Mouse (Mus musculus) effector memory CD4-positive, alpha-beta T cell, adult 7 months (primary cell): ENCODE measurements around the gene Acd. TPM values are rescaled to one million over a fixed set of nuclear protein-coding genes. Genes with fewer than 3 reads are reported as not detected.

Experiments used
- polyA plus RNA-seq: library from polyadenylated mRNA; unstranded; fragments of 100-300 nt; shearing (Covaris generic); gene quantifications from one replicate; pipeline ENCODE4 v1.2.1, GENCODE M21; 2017

Gene Acd
- 65.3 TPM for polyA plus RNA-seq

GRCm38 (mm10) chr8:105700966-105701824 is at the start of gene Acd, which contains the start of gene Pard6a:
Gene Acd, minus strand, starts transcription at chr8:105701102.
Gene Pard6a, plus strand, starts transcription at chr8:105701148.

GRCm38 (mm10) chr8:105707498-105708403 is 6.8 kb upstream of the Acd start, which contains the start of the genes 4933405L10Rik and Enkd1:
Gene 4933405L10Rik, plus strand, starts transcription at chr8:105707655.
Gene Enkd1, minus strand, starts transcription at chr8:105708210.

GRCm38 (mm10) chr8:105685796-105686308 is 15.1 kb downstream of the Acd start, which contains the start of gene Carmil2:
Gene Carmil2, plus strand, starts transcription at chr8:105686274.

Other genes starting within 250 kb of the Acd start
- 0.99 TPM for gene Tppp3, start 229.6 kb downstream of the Acd start, polyA plus RNA-seq
- 5.9 TPM for gene Zdhhc1, start 204.2 kb downstream of the Acd start, polyA plus RNA-seq
- 0.96 TPM for gene Hsd11b2, start 182.3 kb downstream of the Acd start, polyA plus RNA-seq
- 62.3 TPM for gene Atp6v0d1, start 135.1 kb downstream of the Acd start, polyA plus RNA-seq
- gene Ripor1, start 95.8 kb downstream of the Acd start, polyA plus RNA-seq, result 11.9 TPM
- 168 TPM for gene Ctcf, start 64.5 kb downstream of the Acd start, polyA plus RNA-seq
- not detected for gene Agrp, start 63.7 kb downstream of the Acd start, polyA plus RNA-seq
- gene Carmil2, start 14.8 kb downstream of the Acd start, polyA plus RNA-seq, result 88.0 TPM
- gene Pard6a, start within 50 bp of the Acd start, polyA plus RNA-seq, result 19.9 TPM
- not detected for gene 4933405L10Rik, start 6.6 kb upstream of the Acd start, polyA plus RNA-seq
- gene Enkd1, start 7.1 kb upstream of the Acd start, polyA plus RNA-seq, result 4.5 TPM
- 7.1 TPM for gene Gfod2, start 57.6 kb upstream of the Acd start, polyA plus RNA-seq
- 63.2 TPM for gene Ranbp10, start 126.2 kb upstream of the Acd start, polyA plus RNA-seq
- gene Tsnaxip1, start 126.6 kb upstream of the Acd start, polyA plus RNA-seq, result not detected
- gene Cenpt, start 152.2 kb upstream of the Acd start, polyA plus RNA-seq, result 18.8 TPM
- 15.4 TPM for gene Thap11, start 154.0 kb upstream of the Acd start, polyA plus RNA-seq
- gene Nutf2, start 159.5 kb upstream of the Acd start, polyA plus RNA-seq, result 11.2 TPM
- 77.2 TPM for gene Edc4, start 179.8 kb upstream of the Acd start, polyA plus RNA-seq
- 1.1 TPM for gene Nrn1l, start 192.5 kb upstream of the Acd start, polyA plus RNA-seq
- 18.5 TPM for gene Pskh1, start 199.3 kb upstream of the Acd start, polyA plus RNA-seq
- 0.59 TPM for gene Ctrl, start 232.8 kb upstream of the Acd start, polyA plus RNA-seq
- gene Psmb10, start 237.3 kb upstream of the Acd start, polyA plus RNA-seq, result 256 TPM
- not detected for gene Lcat, start 242.3 kb upstream of the Acd start, polyA plus RNA-seq